Mouse (Mus musculus) heart, adult 2 months (tissue): ENCODE data around the gene 9130213A22Rik. TPM values are rescaled to one million over a fixed set of nuclear protein-coding genes. Genes with fewer than 3 reads are reported as not detected.

ENCODE experiments used
- DNase-seq, 2 experiments: peaks; one replicate each; pipeline ENCODE4 v3.0.0; 2021
- H3K27ac ChIP-seq: fragments of 200-600 bp; 2 replicates; pipeline ENCODE4 v1.8.1; 2022
- H3K27me3 ChIP-seq: fragments of 200-500 bp; 2 replicates; pipeline ENCODE4 v1.6.1; 2012; ENCODE audit warnings: mild to moderate bottlenecking, low read length, inconsistent platforms, mixed read lengths; ENCODE audit not compliant: control insufficient read depth, insufficient read depth
- H3K36me3 ChIP-seq: fragments of 200-500 bp; 2 replicates; pipeline ENCODE4 v1.6.1; 2012; ENCODE audit warnings: low read length, inconsistent platforms; ENCODE audit not compliant: control insufficient read depth, insufficient read depth
- H3K4me1 ChIP-seq: fragments of 200-500 bp; 2 replicates; pipeline ENCODE4 v1.6.1; 2011; ENCODE audit warnings: low read length; ENCODE audit not compliant: control insufficient read depth, insufficient read depth
- H3K4me3 ChIP-seq: fragments of 200-600 bp; 2 replicates; pipeline ENCODE4 v1.8.1; 2022
- H3K79me2 ChIP-seq: fragments of 200-500 bp; replicated peaks from 2 replicates; pipeline ENCODE4 v1.6.1; 2012; ENCODE audit warnings: mild to moderate bottlenecking, inconsistent platforms, low read length, moderate library complexity, mixed read lengths; ENCODE audit not compliant: control insufficient read depth, insufficient read depth
- H3K9ac ChIP-seq: fragments of 200-500 bp; 2 replicates; pipeline ENCODE4 v1.6.1; 2012; ENCODE audit warnings: low read depth, mild to moderate bottlenecking, control low read depth, inconsistent platforms, low read length, mixed read lengths
- CTCF ChIP-seq: fragments of 200-600 bp; IDR thresholded peaks from 2 replicates; pipeline ENCODE4 v1.8.1; 2022; ENCODE audit warnings: antibody characterized with exemption, mild to moderate bottlenecking, moderate library complexity
- EP300 ChIP-seq: fragments of 200-500 bp; IDR thresholded peaks from 2 replicates; pipeline ENCODE4 v1.6.1; 2011; ENCODE audit warnings: low read depth, low read length, control low read depth; ENCODE audit not compliant: insufficient read depth
- POLR2A ChIP-seq: fragments of 200-500 bp; IDR thresholded peaks from 2 replicates; pipeline ENCODE4 v1.6.1; 2011; ENCODE audit warnings: mild to moderate bottlenecking, low read depth, low read length, control low read depth; ENCODE audit not compliant: insufficient read depth
- WGBS: fragments of 180-500 bp; shearing (Covaris S2); methylation state at CpG from one replicate; pipeline ENCODE4 v1.1.7; 2018; 5-methylcytosine and 5-hydroxymethylcytosine counted together
- intact Hi-C: fragments of 180-260 bp; cut with DNase I; formaldehyde crosslinking; loops from one replicate; pipeline ENCODE4 v1.15.1; 2025
- polyA plus RNA-seq: library from polyadenylated mRNA; depleted of rRNA; stranded (reverse); fragments of >200 nt; gene quantifications from 2 replicates; pipeline ENCODE4 v1.2.3, GENCODE M21; 2012
- total RNA-seq, 2 experiments: library from RNA; stranded (reverse); gene quantifications; 2 replicates each; pipeline ENCODE4 v1.2.3; 2021

9130213A22Rik gene
- total and polyA plus RNA-seq, 3 experiments = 0.21 to 0.82 (median 0.23) TPM

- TF ChIP-seq CTCF (no peak), POLR2A (no peak), EP300 (no peak)
- WGBS = 81% methylated on average over 9 of the region's 9 CpGs
These were observed 14.2 kb downstream of the 9130213A22Rik start for GRCm38 (mm10) chr11:69108223-69108622.

DNA sequence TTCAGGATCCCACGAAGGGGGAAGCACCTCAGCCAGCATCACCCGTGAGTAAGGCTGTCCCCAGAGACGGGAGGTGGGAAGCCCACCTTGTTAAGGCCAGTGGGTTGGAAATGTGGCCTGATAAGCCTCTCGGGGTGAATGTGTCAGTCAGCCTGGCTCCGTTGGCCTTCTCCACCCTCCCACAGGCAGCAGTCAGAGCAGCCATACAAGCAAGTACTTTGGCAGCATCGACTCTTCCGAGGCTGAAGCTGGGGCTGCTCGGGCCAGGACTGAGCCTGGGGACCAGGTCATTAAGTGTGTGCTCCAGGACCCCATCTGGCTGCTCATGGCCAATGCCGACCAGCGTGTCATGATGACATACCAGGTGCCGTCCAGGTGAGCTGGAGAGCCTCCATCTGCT lies 14.7 kb downstream of the 9130213A22Rik start:
- H3K9ac ChIP-seq = no peak overlapping the region
- H3K27me3 ChIP-seq = no peaks in the 10 kb centered on the region
- TF ChIP-seq POLR2A = no peak
- no peak for TF ChIP-seq CTCF
- TF ChIP-seq EP300 = no peak
- no peaks in the 10 kb centered on the region; the same call in 1 of the 2 replicates for H3K4me1 ChIP-seq
- H3K27ac ChIP-seq = no peak overlapping the region
- DNase-seq = peak in 1 of 2 experiments; percentile 20
- WGBS = 81% methylated on average over 11 of the region's 11 CpGs
- no peak overlapping the region for H3K4me3 ChIP-seq
- H3K36me3 ChIP-seq = no peaks in the 10 kb centered on the region; the same call in 1 of the 2 replicates
- intact Hi-C loops = loop anchor here (10.0 kb wide), 1 partner anchor 297 kb away; no protein-coding TSS in a partner anchor
- H3K79me2 ChIP-seq = no peaks in the 10 kb centered on the region

More at GRCm38 (mm10) chr11:69108223-69108622, 14.2 kb downstream of the 9130213A22Rik start:
- no peak overlapping the region for H3K4me3 ChIP-seq
- H3K4me1 ChIP-seq = no peaks in the 10 kb centered on the region; the same call in 1 of the 2 replicates
- no peaks in the 10 kb centered on the region for H3K79me2 ChIP-seq
- intact Hi-C loops = loop anchor here (10.0 kb wide), 1 partner anchor 297 kb away; no protein-coding TSS in a partner anchor
- H3K27ac ChIP-seq = no peak overlapping the region
- no peak overlapping the region for H3K9ac ChIP-seq
- DNase-seq = no peak
- no peaks in the 10 kb centered on the region for H3K27me3 ChIP-seq
- H3K36me3 ChIP-seq = no peaks in the 10 kb centered on the region; the same call in 1 of the 2 replicates

- intact Hi-C loops = loop anchor here (10.0 kb wide), 1 partner anchor 298 kb away; no protein-coding TSS in a partner anchor
- Histone ChIP-seq H3K79me2 (no peaks in the 10 kb centered on the region), H3K27ac (no peak overlapping the region), H3K36me3 (no peaks in the 10 kb centered on the region; the same call in 1 of the 2 replicates), H3K9ac (no peak overlapping the region), H3K4me3 (no peak overlapping the region), H3K4me1 (no peaks in the 10 kb centered on the region; the same call in 1 of the 2 replicates), H3K27me3 (no peaks in the 10 kb centered on the region)
- peak in 1 of 2 experiments; percentile 23 for DNase-seq
- no peak for TF ChIP-seq EP300
- no peak for TF ChIP-seq POLR2A
- no peak for TF ChIP-seq CTCF
- WGBS = 86% methylated on average over 11 of the region's 11 CpGs
These were observed 15.5 kb downstream of the 9130213A22Rik start for GRCm38 (mm10) chr11:69106842-69107241.

- Histone ChIP-seq H3K4me3 (no peak overlapping the region), H3K79me2 (no peaks in the 10 kb centered on the region), H3K27me3 (no peaks in the 10 kb centered on the region), H3K4me1 (no peaks in the 10 kb centered on the region; the same call in 1 of the 2 replicates), H3K36me3 (no peaks in the 10 kb centered on the region; the same call in 1 of the 2 replicates), H3K27ac (no peak overlapping the region), H3K9ac (no peak overlapping the region)
- TF ChIP-seq EP300 = no peak
- no peak for TF ChIP-seq CTCF
- intact Hi-C loops = loop anchor here (10.0 kb wide), 1 partner anchor 299 kb away; no protein-coding TSS in a partner anchor
- WGBS = 88% methylated on average over 11 of the region's 11 CpGs
- peak; percentile 7 to 22 for DNase-seq
These were observed 16.1 kb downstream of the 9130213A22Rik start for GRCm38 (mm10) chr11:69106299-69106698.

- H3K36me3 ChIP-seq = peaks cover 1% of the 10 kb centered on the region
- no peak for DNase-seq
- H3K27me3 ChIP-seq = no peaks in the 10 kb centered on the region
- TF ChIP-seq EP300 (no peak), CTCF (no peak), POLR2A (no peak)
- H3K9ac ChIP-seq = no peak overlapping the region
- no peak overlapping the region for H3K27ac ChIP-seq
- peaks cover 2% of the 10 kb centered on the region for H3K4me1 ChIP-seq
- 69% methylated on average over 2 of the region's 2 CpGs for WGBS
- H3K4me3 ChIP-seq = no peak overlapping the region
- H3K79me2 ChIP-seq = peaks cover 1% of the 10 kb centered on the region
- intact Hi-C loops = loop anchor here (10.0 kb wide), 1 partner anchor 299 kb away; no protein-coding TSS in a partner anchor
These were observed 16.6 kb downstream of the 9130213A22Rik start for GRCm38 (mm10) chr11:69105796-69106195.

DNA sequence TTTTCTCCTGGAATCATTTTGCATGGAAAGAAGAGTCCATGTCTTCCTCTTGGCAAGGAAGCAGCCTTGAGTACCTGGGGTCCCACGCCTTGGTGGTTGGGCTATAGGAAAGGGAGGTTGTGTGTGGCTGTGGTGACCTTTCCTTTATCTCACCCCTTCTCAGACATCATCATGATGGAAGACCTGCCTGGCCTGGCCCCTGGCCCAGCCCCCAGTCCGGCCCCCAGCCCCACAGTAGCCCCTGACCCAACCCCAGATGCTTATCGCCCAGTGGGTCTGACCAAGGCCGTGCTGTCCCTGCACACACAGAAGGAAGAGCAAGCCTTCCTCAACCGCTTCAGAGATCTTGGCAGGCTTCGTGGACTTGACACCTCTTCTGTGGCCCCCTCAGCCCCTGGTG lies 17.2 kb downstream of the 9130213A22Rik start:
- 84% methylated on average over 6 of the region's 6 CpGs for WGBS
- intact Hi-C loops = loop anchor here (10.0 kb wide), 1 partner anchor 300 kb away; no protein-coding TSS in a partner anchor

More for the DNA sequence above, 17.2 kb downstream of the 9130213A22Rik start:
- Histone ChIP-seq H3K4me3 (no peak overlapping the region), H3K27ac (no peak overlapping the region), H3K4me1 (peaks cover 4% of the 10 kb centered on the region), H3K27me3 (no peaks in the 10 kb centered on the region), H3K9ac (no peak overlapping the region), H3K79me2 (peaks cover 2% of the 10 kb centered on the region), H3K36me3 (peaks cover 6% of the 10 kb centered on the region)
- no peak for DNase-seq
- TF ChIP-seq POLR2A (no peak), CTCF (no peak), EP300 (no peak)
